In the genomic region with DNA sequence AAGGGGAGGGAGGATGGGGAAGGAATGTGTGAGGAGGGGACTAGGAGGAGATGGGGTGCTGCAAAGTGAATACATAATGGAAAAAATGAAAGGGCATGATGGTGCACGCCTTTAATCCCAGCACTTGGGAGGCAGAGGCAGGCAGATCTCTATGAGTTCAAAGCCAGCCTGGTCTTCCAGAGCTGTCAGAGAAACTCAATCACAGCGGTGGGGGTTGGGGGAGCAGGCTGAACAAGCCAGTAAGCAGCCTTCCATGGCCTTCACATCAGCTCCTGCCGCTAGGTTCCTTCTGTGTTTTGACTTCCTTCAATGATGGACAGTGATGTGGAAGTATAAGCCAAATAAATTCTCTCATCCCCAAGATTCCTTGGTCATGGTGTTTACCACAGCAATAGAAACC, we compare ENCODE assay signal across 12 mouse cellular contexts. TPM values are rescaled to one million over a fixed set of nuclear protein-coding genes. Genes with fewer than 3 reads are reported as not detected.
"Had no signal": no experiment of that assay in that cellular context is flagged by ENCODE, and none has a peak within 500 bp of the region (broad histone marks: within the 10 kb centered on the region; RNA-seq: fewer than 3 reads in every experiment).

No protein-coding gene starts in this region.

- H3K27ac ChIP-seq: kidney, embryonic 15.5 days; limb, embryonic 15.5 days; liver, embryonic 12.5 days; midbrain, embryonic 10.5 days; midbrain, embryonic 15.5 days; neural tube, embryonic 12.5 days had no signal

- H3K4me3 ChIP-seq: kidney, embryonic 15.5 days; limb, embryonic 15.5 days; liver, embryonic 12.5 days; midbrain, embryonic 10.5 days; midbrain, embryonic 15.5 days; neural tube, embryonic 12.5 days had no signal

- H3K4me2 ChIP-seq: kidney, embryonic 15.5 days; limb, embryonic 15.5 days; liver, embryonic 12.5 days; lung, embryonic 14.5 days; midbrain, embryonic 15.5 days; neural tube, embryonic 12.5 days had no signal

- ATAC-seq: midbrain, embryonic 15.5 days had no signal

- H3K27me3 ChIP-seq: midbrain, embryonic 15.5 days; neural tube, embryonic 12.5 days had no signal

- H3K9me3 ChIP-seq: kidney, embryonic 15.5 days; limb, embryonic 15.5 days; liver, embryonic 12.5 days; midbrain, embryonic 10.5 days; midbrain, embryonic 15.5 days; neural tube, embryonic 12.5 days had no signal

- H3K9ac ChIP-seq: kidney, embryonic 15.5 days; limb, embryonic 15.5 days; liver, embryonic 12.5 days; lung, embryonic 14.5 days; midbrain, embryonic 15.5 days; neural tube, embryonic 12.5 days had no signal

- H3K4me1 ChIP-seq: neural tube, embryonic 12.5 days had no signal

- DNase-seq: layer of hippocampus, postnatal 36 days had no signal

RNA-seq across cellular contexts. Expression of a gene that starts 34.7 kb away (rescaled TPM):
- polyA plus RNA-seq: large intestine, adult 2 months; limb, embryonic 11.5 days; liver, embryonic 16.5 days; neural tube, embryonic 12.5 days; stomach, embryonic 14.5 days had no signal
